Mouse (Mus musculus) olfactory bulb, adult 2 months (tissue): ENCODE measurements around the gene Cdk10.

Experiments
- CTCF ChIP-seq: fragments of 200-500 bp; IDR thresholded peaks from 2 replicates; pipeline ENCODE4 v1.5.1; 2012; ENCODE audit warnings: low read depth, mild to moderate bottlenecking, low read length, moderate library complexity; ENCODE audit not compliant: insufficient read depth
- POLR2A ChIP-seq: fragments of 200-500 bp; IDR thresholded peaks from 2 replicates; pipeline ENCODE4 v1.6.1; 2012; ENCODE audit warnings: mild to moderate bottlenecking, low read depth, low read length, moderate library complexity; ENCODE audit not compliant: insufficient read depth

DNA sequence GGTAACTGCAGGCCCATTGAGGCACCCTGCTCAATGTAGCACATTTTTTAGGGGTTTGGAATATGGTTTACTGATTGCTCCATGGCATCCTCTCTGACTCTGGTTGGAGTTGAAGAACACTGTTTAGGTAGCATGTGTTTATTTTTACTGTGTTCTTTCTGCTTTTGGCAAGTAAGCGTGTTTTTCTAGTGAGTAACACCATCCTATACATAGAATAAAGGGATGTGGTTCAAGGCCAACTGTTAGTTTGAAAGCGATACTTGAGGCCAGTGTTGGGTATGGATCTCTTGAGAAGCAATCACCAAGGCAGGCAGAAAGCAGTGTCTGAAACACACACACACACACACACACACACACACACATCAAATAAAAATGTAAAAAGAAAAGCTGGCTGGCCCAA lies 36.6 kb upstream of the Cdk10 start:
- TF ChIP-seq CTCF (no peak), POLR2A (no peak)
